Mouse (Mus musculus) 3T3-L1 (cell line): ENCODE results near the gene Nop16.

Source experiments
- DNase-seq: peaks from one replicate; pipeline ENCODE4 v3.0.0-alpha.2; 2015; ENCODE audit warnings: low read depth, low spot score

Nop16 gene

GRCm38 (mm10) chr13:54560608-54561007, 29.3 kb downstream of the Nop16 start:
- DNase-seq = no peak

- DNase-seq = no peak
These were observed 30.2 kb downstream of the Nop16 start for GRCm38 (mm10) chr13:54559656-54560055.

GRCm38 (mm10) chr13:54557652-54558051, 32.2 kb downstream of the Nop16 start:
- no peak for DNase-seq

- no peak for DNase-seq
These were observed 33.1 kb downstream of the Nop16 start for GRCm38 (mm10) chr13:54556796-54557195.

GRCm38 (mm10) chr13:54556176-54556575, 33.7 kb downstream of the Nop16 start:
- no peak for DNase-seq

- DNase-seq = no peak
These were observed 41.9 kb downstream of the Nop16 start for GRCm38 (mm10) chr13:54548036-54548435.
